Mouse (Mus musculus): ENCODE measurements around the gene Mrps25.

GRCm38 (mm10) chr6:92162724-92163123 is 21.1 kb downstream of the Mrps25 start:
- TF ChIP-seq GATA1 (IDR thresholded peaks at IDR 0.05; ENCODE audit: borderline replicate concordance, low read length) (no peak), FLI1 (IDR thresholded peaks at IDR 0.05; ENCODE audit: low read length) (no peak)

Data from megakaryocyte, embryonic 14.5 days (primary cell).